Mouse (Mus musculus) stomach, embryonic 15.5 days (tissue): ENCODE measurements at regions not wholly inside any gene's neighbourhood (a gene's known extent, or its start where the extent isn't known, plus 50 kb on each side); places are given as distances from the start of the nearest gene placed in this dataset.
A peak's percentile ranks its signal among the peaks of the same experiment; 100 is the strongest.

Experiments
- ATAC-seq: fragments of 200-750 bp; cut with Nextera tagmentation; 2 replicates; pipeline ENCODE4 v1.8.0; 2017; ENCODE audit warnings: low read depth, moderate number of reproducible peaks, moderate TSS enrichment; ENCODE audit not compliant: insufficient read depth, low FRiP score
- H3K27ac ChIP-seq: fragments of 300-500 bp; sonication (generic); 2 replicates; pipeline ENCODE4 v1.5.1; 2015; ENCODE audit warnings: mild to moderate bottlenecking, inconsistent platforms
- H3K27me3 ChIP-seq: fragments of 300-500 bp; sonication (generic); replicated peaks from 2 replicates; pipeline ENCODE4 v1.6.1; 2015; ENCODE audit warnings: inconsistent platforms
- H3K36me3 ChIP-seq: fragments of 300-500 bp; sonication (generic); 2 replicates; pipeline ENCODE4 v1.6.1; 2015; ENCODE audit warnings: inconsistent platforms
- H3K4me1 ChIP-seq: fragments of 300-500 bp; sonication (generic); 2 replicates; pipeline ENCODE4 v1.6.1; 2015; ENCODE audit warnings: inconsistent platforms
- H3K4me2 ChIP-seq: fragments of 300-500 bp; sonication (generic); 2 replicates; pipeline ENCODE4 v1.6.1; 2015; ENCODE audit warnings: mild to moderate bottlenecking, inconsistent platforms
- H3K4me3 ChIP-seq: fragments of 300-500 bp; sonication (generic); replicated peaks from 2 replicates; pipeline ENCODE4 v1.5.1; 2015; ENCODE audit warnings: inconsistent platforms
- H3K9ac ChIP-seq: fragments of 300-500 bp; sonication (generic); 2 replicates; pipeline ENCODE4 v1.6.1; 2015; ENCODE audit warnings: inconsistent platforms
- H3K9me3 ChIP-seq: fragments of 300-500 bp; sonication (generic); 2 replicates; pipeline ENCODE4 v1.6.1; 2016; ENCODE audit warnings: inconsistent platforms
- WGBS: fragments of 180-500 bp; shearing (Covaris S2); methylation state at CpG from one replicate; pipeline ENCODE4 v1.1.7; 2015; 5-methylcytosine and 5-hydroxymethylcytosine counted together

DNA sequence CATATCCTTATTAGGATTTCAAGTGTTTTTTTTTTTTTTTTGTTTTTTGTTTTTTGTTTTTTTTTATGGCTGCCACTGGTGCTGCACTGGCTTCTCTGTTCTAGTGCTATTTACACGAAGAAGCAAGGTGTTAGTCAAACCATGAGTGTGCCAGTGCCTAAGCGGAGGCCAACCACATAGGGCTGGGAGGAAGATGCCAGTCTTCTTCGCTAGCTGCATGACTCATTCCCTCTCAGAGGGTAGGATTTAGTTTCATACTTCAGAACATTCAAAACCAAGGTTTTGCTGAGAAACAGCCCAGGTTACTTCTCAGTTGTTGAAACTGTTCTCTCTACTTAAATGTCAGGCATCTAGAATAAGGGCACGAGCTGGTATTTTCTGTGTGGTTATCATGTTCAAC, 72.6 kb downstream of the Icos start:
- Histone ChIP-seq H3K4me1 (no peaks in the 10 kb centered on the region), H3K27ac (no peak overlapping the region), H3K4me3 (no peak overlapping the region), H3K9ac (no peak overlapping the region), H3K9me3 (no peaks in the 10 kb centered on the region), H3K36me3 (no peaks in the 10 kb centered on the region), H3K27me3 (no peaks in the 10 kb centered on the region), H3K4me2 (no peak overlapping the region)
- 81% methylated on average over 4 of the region's 4 CpGs for WGBS
- no peak for ATAC-seq

DNA sequence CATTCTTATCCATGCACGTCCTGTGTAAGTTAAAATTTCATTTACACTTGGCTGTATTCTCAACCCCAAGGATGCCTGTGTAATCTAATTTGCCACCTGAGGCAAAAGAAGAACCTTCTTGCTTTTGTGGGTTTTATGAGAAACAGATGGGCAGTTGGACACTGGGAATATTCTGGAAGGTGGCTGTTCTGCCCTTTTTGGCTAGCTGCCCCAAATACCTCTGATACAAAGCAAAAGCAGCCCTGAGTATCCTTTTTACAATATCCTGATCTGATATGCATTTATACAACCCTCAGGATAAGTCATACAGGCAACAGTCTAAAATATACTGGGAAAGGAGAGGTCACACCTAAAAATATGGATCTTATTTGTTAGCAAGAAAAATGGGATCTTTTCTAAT, 75.9 kb downstream of the Icos start:
- Histone ChIP-seq H3K9ac (no peak overlapping the region), H3K9me3 (no peaks in the 10 kb centered on the region), H3K36me3 (no peaks in the 10 kb centered on the region), H3K4me1 (no peaks in the 10 kb centered on the region), H3K27ac (no peak overlapping the region), H3K4me3 (no peak overlapping the region), H3K27me3 (no peaks in the 10 kb centered on the region), H3K4me2 (no peak overlapping the region)
- WGBS = 69% methylated on average over 1 of the region's 1 CpGs
- no peak for ATAC-seq

DNA sequence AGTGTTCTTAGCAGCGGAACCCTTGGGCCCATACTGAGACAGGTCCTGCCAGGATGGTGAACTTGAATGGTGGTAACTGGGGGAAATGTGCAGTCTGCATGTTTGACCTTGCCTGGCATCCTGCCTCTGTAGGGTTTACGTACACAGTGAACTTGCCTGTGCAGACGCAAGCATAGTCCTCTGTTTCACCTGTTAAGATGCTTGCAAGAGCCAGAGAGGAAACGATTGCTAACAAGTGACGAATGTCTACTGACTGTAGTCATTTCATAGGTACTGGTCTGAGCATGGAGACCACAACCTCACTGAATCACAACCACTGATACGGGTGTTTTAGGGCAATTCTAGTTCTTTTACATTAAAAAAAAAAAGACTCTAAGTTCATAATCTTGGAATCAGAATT, 76.7 kb downstream of the Icos start:
- no peak for ATAC-seq
- H3K9ac ChIP-seq = no peak overlapping the region
- H3K27ac ChIP-seq = no peak overlapping the region
- H3K4me3 ChIP-seq = no peak overlapping the region
- no peak overlapping the region for H3K4me2 ChIP-seq
- H3K36me3 ChIP-seq = no peaks in the 10 kb centered on the region
- WGBS = 83% methylated on average over 6 of the region's 6 CpGs
- no peaks in the 10 kb centered on the region for H3K9me3 ChIP-seq
- H3K27me3 ChIP-seq = no peaks in the 10 kb centered on the region
- H3K4me1 ChIP-seq = no peaks in the 10 kb centered on the region

- Histone ChIP-seq H3K4me1 (no peaks in the 10 kb centered on the region), H3K27me3 (no peaks in the 10 kb centered on the region), H3K4me2 (peak overlapping the region; percentile 24; the same call in 1 of the 2 replicates), H3K27ac (no peak overlapping the region), H3K36me3 (no peaks in the 10 kb centered on the region), H3K9me3 (no peaks in the 10 kb centered on the region), H3K9ac (no peak overlapping the region), H3K4me3 (no peak overlapping the region)
- WGBS = 4% methylated on average over 8 of the region's 8 CpGs
- ATAC-seq = no peak
Observed at GRCm38 (mm10) chr1:61055176-61055575, 77.4 kb downstream of the Icos start.

GRCm38 (mm10) chr1:61059910-61060536, 82.3 kb downstream of the Icos start:
- Histone ChIP-seq H3K36me3 (no peaks in the 10 kb centered on the region), H3K27me3 (no peaks in the 10 kb centered on the region), H3K9me3 (no peaks in the 10 kb centered on the region), H3K4me2 (peak overlapping the region; percentile 35; the same call in 1 of the 2 replicates), H3K4me1 (no peaks in the 10 kb centered on the region), H3K9ac (no peak overlapping the region), H3K27ac (peak overlapping the region; percentile 63; the same call in 1 of the 2 replicates), H3K4me3 (no peak overlapping the region)
- WGBS = 32% methylated on average over 11 of the region's 11 CpGs
- peak; percentile 31; the same call in 1 of the 2 replicates for ATAC-seq

GRCm38 (mm10) chr1:61061892-61062460, 84.2 kb downstream of the Icos start:
- Histone ChIP-seq H3K4me1 (no peaks in the 10 kb centered on the region), H3K36me3 (no peaks in the 10 kb centered on the region), H3K9me3 (no peaks in the 10 kb centered on the region), H3K27me3 (no peaks in the 10 kb centered on the region), H3K27ac (no peak overlapping the region), H3K9ac (no peak overlapping the region), H3K4me2 (no peak overlapping the region), H3K4me3 (no peak overlapping the region)
- no peak for ATAC-seq
- WGBS = 48% methylated on average over 3 of the region's 3 CpGs

GRCm38 (mm10) chr1:61068112-61068511, 90.4 kb downstream of the Icos start:
- 70% methylated on average over 6 of the region's 6 CpGs for WGBS
- no peaks in the 10 kb centered on the region for H3K27me3 ChIP-seq
- no peaks in the 10 kb centered on the region for H3K36me3 ChIP-seq
- no peak overlapping the region for H3K4me2 ChIP-seq
- no peak overlapping the region for H3K4me3 ChIP-seq
- H3K27ac ChIP-seq = no peak overlapping the region
- no peaks in the 10 kb centered on the region for H3K9me3 ChIP-seq
- no peaks in the 10 kb centered on the region for H3K4me1 ChIP-seq
- H3K9ac ChIP-seq = no peak overlapping the region
- ATAC-seq = no peak

GRCm38 (mm10) chr1:61074127-61074526, 96.4 kb downstream of the Icos start:
- Histone ChIP-seq H3K27ac (no peak overlapping the region), H3K4me3 (no peak overlapping the region), H3K27me3 (0 out of 2 replicates have a peak, but pooled peaks cover 4% of the 10 kb centered on the region), H3K4me2 (no peak overlapping the region), H3K4me1 (no peaks in the 10 kb centered on the region), H3K9me3 (no peaks in the 10 kb centered on the region), H3K9ac (no peak overlapping the region), H3K36me3 (no peaks in the 10 kb centered on the region)
- ATAC-seq = no peak
- 83% methylated on average over 2 of the region's 2 CpGs for WGBS

GRCm38 (mm10) chr1:61075335-61075734, 97.6 kb downstream of the Icos start:
- H3K27ac ChIP-seq = no peak overlapping the region
- 83% methylated on average over 1 of the region's 1 CpGs for WGBS
- no peak for ATAC-seq

DNA sequence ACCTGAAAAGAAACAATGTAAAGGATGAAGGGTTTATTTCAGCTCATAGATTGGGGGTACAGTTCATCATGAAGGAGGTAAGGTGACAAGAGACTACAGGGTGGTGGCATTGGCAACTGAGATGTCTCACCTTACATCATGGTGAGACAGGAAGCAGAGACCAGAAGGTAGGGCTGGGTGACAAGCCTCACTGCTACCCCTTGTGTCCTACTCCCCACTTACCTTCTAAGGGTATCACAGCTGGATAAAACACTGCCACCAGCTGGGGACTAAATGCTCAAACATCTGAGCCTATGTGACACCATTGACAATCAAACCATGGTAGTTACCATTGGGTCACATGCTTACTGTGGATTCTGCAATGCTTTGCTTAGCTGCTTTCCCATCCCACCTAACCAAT, 107.0 kb downstream of the Icos start:
- H3K9me3 ChIP-seq = no peaks in the 10 kb centered on the region
- H3K4me2 ChIP-seq = no peak overlapping the region
- H3K4me3 ChIP-seq = no peak overlapping the region
- no peak overlapping the region for H3K27ac ChIP-seq
- H3K27me3 ChIP-seq = no peaks in the 10 kb centered on the region
- no peak overlapping the region for H3K9ac ChIP-seq
- no peaks in the 10 kb centered on the region for H3K36me3 ChIP-seq
- no peaks in the 10 kb centered on the region for H3K4me1 ChIP-seq
- ATAC-seq = no peak

More at GRCm38 (mm10) chr1:61075335-61075734, 97.6 kb downstream of the Icos start:
- H3K4me1 ChIP-seq = no peaks in the 10 kb centered on the region
- H3K36me3 ChIP-seq = no peaks in the 10 kb centered on the region
- no peaks in the 10 kb centered on the region for H3K9me3 ChIP-seq
- H3K27me3 ChIP-seq = 0 out of 2 replicates have a peak, but pooled peaks cover 4% of the 10 kb centered on the region
- H3K9ac ChIP-seq = no peak overlapping the region
- no peak overlapping the region for H3K4me3 ChIP-seq
- H3K4me2 ChIP-seq = no peak overlapping the region

- Histone ChIP-seq H3K9me3 (no peaks in the 10 kb centered on the region), H3K4me2 (no peak overlapping the region), H3K4me3 (no peak overlapping the region), H3K27me3 (no peaks in the 10 kb centered on the region), H3K36me3 (no peaks in the 10 kb centered on the region), H3K27ac (no peak overlapping the region), H3K4me1 (no peaks in the 10 kb centered on the region), H3K9ac (no peak overlapping the region)
- whole genome bisulfite sequencing = 85% methylated on average over 5 of the region's 5 CpGs
- no peak for ATAC-seq
Observed at GRCm38 (mm10) chr1:61086811-61087210, 109.1 kb downstream of the Icos start.

- H3K36me3 ChIP-seq = no peaks in the 10 kb centered on the region
- H3K9me3 ChIP-seq = no peaks in the 10 kb centered on the region
- ATAC-seq = no peak
- no peaks in the 10 kb centered on the region for H3K4me1 ChIP-seq
- no peaks in the 10 kb centered on the region for H3K27me3 ChIP-seq
- no peak overlapping the region for H3K4me3 ChIP-seq
- no peak overlapping the region for H3K9ac ChIP-seq
- H3K4me2 ChIP-seq = no peak overlapping the region
- H3K27ac ChIP-seq = no peak overlapping the region
- WGBS = 71% methylated on average over 1 of the region's 1 CpGs
Observed at GRCm38 (mm10) chr1:61090801-61091200, 113.1 kb downstream of the Icos start.
